Mouse (Mus musculus) neutrophil, adult 5-6 weeks (primary cell): ENCODE results near the gene Mrps2. TPM values are rescaled to one million over a fixed set of nuclear protein-coding genes. Genes with fewer than 3 reads are reported as not detected.
A peak's percentile ranks its signal among the peaks of the same experiment; 100 is the strongest.

ENCODE experiments used
- ATAC-seq: fragments of 151-379, 151-347 bp; 2 replicates; pipeline ENCODE4 v1.8.0; 2017; ENCODE audit warnings: mild to moderate bottlenecking, moderate TSS enrichment; ENCODE audit not compliant: insufficient number of reproducible peaks, poor library complexity, low FRiP score, severe bottlenecking; ENCODE audit errors: extremely low read depth
- total RNA-seq: library from RNA; stranded (forward); fragments of 200-1000 nt; gene quantifications from 2 replicates; pipeline ENCODE4 v1.2.3, GENCODE M21; 2017

Mrps2 gene
- total RNA-seq, 1 experiment from 2014 or later, result 10.7 TPM

DNA sequence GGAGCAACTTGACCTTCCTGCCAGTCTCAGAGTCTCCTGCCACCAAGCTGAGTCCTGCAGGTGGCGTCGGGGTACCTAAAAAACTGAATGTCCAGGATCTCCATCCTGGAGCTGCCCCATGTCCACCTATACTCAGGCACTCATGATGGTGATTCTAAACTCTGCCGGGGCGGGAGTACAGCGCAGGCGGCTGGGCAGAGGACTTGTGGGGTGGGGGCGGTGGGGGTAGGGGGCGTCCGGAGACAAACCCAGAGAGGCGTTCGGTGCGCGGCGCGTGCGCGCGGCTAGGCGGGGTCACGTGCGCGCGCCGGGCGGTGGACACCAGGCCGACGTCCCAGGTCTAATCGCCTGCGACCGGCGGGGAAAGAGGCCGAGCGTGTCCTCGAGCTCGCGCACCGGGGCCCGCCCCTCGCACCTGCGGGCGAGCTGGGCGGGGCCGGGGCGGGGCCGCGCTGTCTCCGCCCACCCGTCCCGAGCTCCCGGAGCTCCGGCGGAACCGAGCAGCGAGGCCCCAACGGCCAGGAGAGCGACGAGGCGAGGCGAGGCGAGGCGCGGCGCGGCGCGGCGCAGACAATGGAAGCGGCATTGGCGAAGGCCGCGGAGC lies 45.0 kb downstream of the Mrps2 start, which contains the start of gene Ralgds:
TSS of gene Ralgds (plus strand) at position 328 of the 604 bp plus-strand sequence.
- no peak for ATAC-seq

DNA sequence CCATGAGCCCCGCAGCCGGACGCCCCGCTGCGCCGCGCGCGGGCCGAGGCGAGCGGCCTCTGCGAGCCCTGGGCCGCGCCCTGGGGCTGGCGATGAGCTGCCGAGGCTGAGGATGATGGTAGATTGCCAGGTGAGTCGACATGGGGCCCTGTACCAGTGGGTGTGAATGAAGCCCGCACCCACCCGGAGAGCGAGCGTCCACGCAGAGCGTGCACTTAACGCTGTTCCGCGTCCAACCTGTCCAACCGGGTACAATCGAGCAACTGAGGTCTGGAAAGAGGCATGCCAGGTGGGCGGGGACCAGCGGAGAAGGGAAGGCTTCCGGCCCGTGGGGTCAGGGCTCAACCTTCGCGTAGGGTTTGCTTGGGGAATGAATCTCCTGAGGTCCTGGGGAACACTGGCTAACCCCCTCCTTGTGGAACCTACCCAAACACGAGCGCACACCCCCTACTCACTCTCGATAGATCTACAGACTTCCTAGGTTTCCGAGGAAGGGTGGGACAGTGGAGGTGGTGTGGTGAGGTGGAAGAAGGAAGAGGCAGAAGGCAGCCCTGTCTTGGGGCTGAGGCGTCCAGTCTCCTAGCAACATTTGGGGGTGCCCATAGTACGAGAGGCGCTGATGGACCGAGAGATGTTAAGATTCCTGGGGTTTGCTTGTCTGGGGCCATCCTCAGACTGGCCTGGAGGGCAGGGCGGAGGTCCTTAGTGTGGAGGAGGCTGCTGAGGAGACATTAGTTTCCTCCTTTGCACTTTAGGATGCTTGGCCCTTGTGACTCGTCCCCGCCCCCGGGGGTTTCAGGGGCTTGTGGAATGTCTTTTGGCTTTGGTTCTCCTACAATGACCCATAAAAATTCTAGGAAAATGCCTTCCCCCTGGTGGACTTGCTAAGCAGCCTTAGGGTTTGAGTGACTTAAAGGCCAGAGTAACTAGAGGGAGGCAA lies 45.8 kb downstream of the Mrps2 start:
- no peak for ATAC-seq

- peak; percentile 62 for ATAC-seq
Observed at GRCm38 (mm10) chr2:28514489-28514888, 46.6 kb downstream of the Mrps2 start.

- ATAC-seq, result peak; percentile 69
Observed at GRCm38 (mm10) chr2:28517206-28517909, 49.5 kb downstream of the Mrps2 start.

GRCm38 (mm10) chr2:28518231-28518630 lies 50.4 kb downstream of the Mrps2 start:
- no peak for ATAC-seq

GRCm38 (mm10) chr2:28520581-28520980 lies 52.7 kb downstream of the Mrps2 start:
- ATAC-seq, result no peak

Other genes starting within 250 kb of the Mrps2 start
- gene Ppp1r26, start 21.3 kb upstream of the Mrps2 start, total RNA-seq, result not detected in 2 replicates
- gene 1700007K13Rik, start 1.7 kb upstream of the Mrps2 start, total RNA-seq, result not detected in 2 replicates
- not detected in 2 replicates for gene Gbgt1, start 28.8 kb downstream of the Mrps2 start, total RNA-seq
- not detected in 2 replicates for gene Gm10134, start 38.0 kb downstream of the Mrps2 start, total RNA-seq
- gene Ralgds, start 45.1 kb downstream of the Mrps2 start, total RNA-seq, result 38.8 and 45.3 TPM in 2 replicates
- gene Cel, start 95.3 kb downstream of the Mrps2 start, total RNA-seq, result not detected in 2 replicates
- gene Gtf3c5, start 115.7 kb downstream of the Mrps2 start, total RNA-seq, result 9.5 and 10.4 TPM in 2 replicates
- 0.35 and 0.98 TPM in 2 replicates for gene Gfi1b, start 153.9 kb downstream of the Mrps2 start, total RNA-seq
- 32.5 and 32.9 TPM in 2 replicates for gene Tsc1, start 173.2 kb downstream of the Mrps2 start, total RNA-seq
- 0.98 TPM in 1 of 2 replicates, not detected in the other for gene Spaca9, start 231.7 kb downstream of the Mrps2 start, total RNA-seq
- 1.4 TPM in 1 of 2 replicates, not detected in the other for gene Ak8, start 232.1 kb downstream of the Mrps2 start, total RNA-seq